Mouse (Mus musculus): Measurements from ENCODE around the gene 9130409I23Rik. TPM values are rescaled to one million over a fixed set of nuclear protein-coding genes. Genes with fewer than 3 reads are reported as not detected.

9130409I23Rik gene
- polyA plus RNA-seq, 1 experiment, result 0.04 TPM

GRCm38 (mm10) chr1:181015558-181015957 lies 35.5 kb upstream of the 9130409I23Rik start:
- TF ChIP-seq CTCF (IDR thresholded peaks at IDR 0.05; ENCODE audit: extremely low read depth, insufficient read depth, insufficient read length, insufficient replicate concordance) (no peak), POLR2A (IDR thresholded peaks at IDR 0.05; ENCODE audit: low read depth, low read length) (no peak)
- no peaks in the 10 kb centered on the region for H3K27me3 ChIP-seq (ENCODE audit: control insufficient read depth, insufficient read depth, low read length)
- H3K4me1 ChIP-seq (ENCODE audit: control insufficient read depth, insufficient read depth, insufficient read length), result peaks cover 16% of the 10 kb centered on the region; the same call in 1 of the 2 replicates
- H3K36me3 ChIP-seq (ENCODE audit: control insufficient read depth, insufficient read depth, low read length), result 0 out of 2 replicates have a peak, but pooled peaks cover 1% of the 10 kb centered on the region
- H3K27ac ChIP-seq (ENCODE audit: insufficient read depth, low read length), result peak overlapping the region; percentile 91
- no peak overlapping the region for H3K4me3 ChIP-seq (ENCODE audit: extremely low read depth, insufficient read depth, insufficient read length)
- no peak for DNase-seq (ENCODE audit: low read depth in 1 of 2, low spot score in 2 of 2)

GRCm38 (mm10) chr1:181016045-181016444 lies 35.0 kb upstream of the 9130409I23Rik start:
- Histone ChIP-seq H3K27me3 (ENCODE audit: control insufficient read depth, insufficient read depth, low read length) (no peaks in the 10 kb centered on the region), H3K36me3 (ENCODE audit: control insufficient read depth, insufficient read depth, low read length) (0 out of 2 replicates have a peak, but pooled peaks cover 1% of the 10 kb centered on the region), H3K27ac (ENCODE audit: insufficient read depth, low read length) (peak overlapping the region; percentile 91), H3K4me1 (ENCODE audit: control insufficient read depth, insufficient read depth, insufficient read length) (peaks cover 16% of the 10 kb centered on the region; the same call in 1 of the 2 replicates), H3K4me3 (ENCODE audit: extremely low read depth, insufficient read depth, insufficient read length) (no peak overlapping the region)
- no peak for DNase-seq (ENCODE audit: low read depth in 1 of 2, low spot score in 2 of 2)
- WGBS, result 74% methylated on average over 4 of the region's 4 CpGs
- TF ChIP-seq CTCF (IDR thresholded peaks at IDR 0.05; ENCODE audit: extremely low read depth, insufficient read depth, insufficient read length, insufficient replicate concordance) (no peak), POLR2A (IDR thresholded peaks at IDR 0.05; ENCODE audit: low read depth, low read length) (no peak)

GRCm38 (mm10) chr1:181016532-181017131 lies 34.4 kb upstream of the 9130409I23Rik start:
- peak overlapping the region; percentile 70 for H3K4me3 ChIP-seq (ENCODE audit: extremely low read depth, insufficient read depth, insufficient read length)
- no peaks in the 10 kb centered on the region for H3K27me3 ChIP-seq (ENCODE audit: control insufficient read depth, insufficient read depth, low read length)
- under 1% methylated on average over 21 of the region's 21 CpGs for WGBS
- TF ChIP-seq POLR2A (IDR thresholded peaks at IDR 0.05; ENCODE audit: low read depth, low read length), result peak; percentile 44; the same call in 1 of the 2 replicates
- TF ChIP-seq CTCF (IDR thresholded peaks at IDR 0.05; ENCODE audit: extremely low read depth, insufficient read depth, insufficient read length, insufficient replicate concordance), result no peak
- H3K27ac ChIP-seq (ENCODE audit: insufficient read depth, low read length), result peak overlapping the region; percentile 94
- H3K36me3 ChIP-seq (ENCODE audit: control insufficient read depth, insufficient read depth, low read length), result 0 out of 2 replicates have a peak, but pooled peaks cover 1% of the 10 kb centered on the region
- peak; percentile 81 to 92 for DNase-seq (ENCODE audit: low read depth in 1 of 2, low spot score in 2 of 2)
- H3K4me1 ChIP-seq (ENCODE audit: control insufficient read depth, insufficient read depth, insufficient read length), result peaks cover 16% of the 10 kb centered on the region; the same call in 1 of the 2 replicates

- Histone ChIP-seq H3K4me3 (ENCODE audit: extremely low read depth, insufficient read depth, insufficient read length) (peak overlapping the region; percentile 70), H3K27ac (ENCODE audit: insufficient read depth, low read length) (peak overlapping the region; percentile 94), H3K27me3 (ENCODE audit: control insufficient read depth, insufficient read depth, low read length) (no peaks in the 10 kb centered on the region), H3K4me1 (ENCODE audit: control insufficient read depth, insufficient read depth, insufficient read length) (peaks cover 16% of the 10 kb centered on the region; the same call in 1 of the 2 replicates), H3K36me3 (ENCODE audit: control insufficient read depth, insufficient read depth, low read length) (0 out of 2 replicates have a peak, but pooled peaks cover 1% of the 10 kb centered on the region)
- TF ChIP-seq CTCF (IDR thresholded peaks at IDR 0.05; ENCODE audit: extremely low read depth, insufficient read depth, insufficient read length, insufficient replicate concordance) (no peak), POLR2A (IDR thresholded peaks at IDR 0.05; ENCODE audit: low read depth, low read length) (peak; percentile 94)
- under 1% methylated on average over 22 of the region's 22 CpGs for WGBS
- peak; percentile 69 to 86 for DNase-seq (ENCODE audit: low read depth in 1 of 2, low spot score in 2 of 2)
Measured at GRCm38 (mm10) chr1:181017212-181017711, 33.8 kb upstream of the 9130409I23Rik start.

GRCm38 (mm10) chr1:181017890-181018420 lies 33.1 kb upstream of the 9130409I23Rik start:
- TF ChIP-seq POLR2A (IDR thresholded peaks at IDR 0.05; ENCODE audit: low read depth, low read length) (no peak), CTCF (IDR thresholded peaks at IDR 0.05; ENCODE audit: extremely low read depth, insufficient read depth, insufficient read length, insufficient replicate concordance) (no peak)
- Histone ChIP-seq H3K27ac (ENCODE audit: insufficient read depth, low read length) (no peak overlapping the region), H3K4me3 (ENCODE audit: extremely low read depth, insufficient read depth, insufficient read length) (no peak overlapping the region), H3K36me3 (ENCODE audit: control insufficient read depth, insufficient read depth, low read length) (no peaks in the 10 kb centered on the region), H3K4me1 (ENCODE audit: control insufficient read depth, insufficient read depth, insufficient read length) (peaks cover 16% of the 10 kb centered on the region; the same call in 1 of the 2 replicates), H3K27me3 (ENCODE audit: control insufficient read depth, insufficient read depth, low read length) (no peaks in the 10 kb centered on the region)
- 83% methylated on average over 13 of the region's 13 CpGs for WGBS
- DNase-seq (ENCODE audit: low read depth in 1 of 2, low spot score in 2 of 2), result no peak

- TF ChIP-seq CTCF (IDR thresholded peaks at IDR 0.05; ENCODE audit: extremely low read depth, insufficient read depth, insufficient read length, insufficient replicate concordance) (no peak), POLR2A (IDR thresholded peaks at IDR 0.05; ENCODE audit: low read depth, low read length) (no peak)
- Histone ChIP-seq H3K4me1 (ENCODE audit: control insufficient read depth, insufficient read depth, insufficient read length) (peaks cover 3% of the 10 kb centered on the region; the same call in 1 of the 2 replicates), H3K27ac (ENCODE audit: insufficient read depth, low read length) (no peak within 1 kb of the TSS), H3K27me3 (ENCODE audit: control insufficient read depth, insufficient read depth, low read length) (no peaks in the 10 kb centered on the region), H3K4me3 (ENCODE audit: extremely low read depth, insufficient read depth, insufficient read length) (no peak within 1 kb of the TSS), H3K36me3 (ENCODE audit: control insufficient read depth, insufficient read depth, low read length) (no peaks in the 10 kb centered on the region)
- 72% methylated on average over 5 of the region's 5 CpGs for WGBS
- no peak for DNase-seq (ENCODE audit: low read depth in 1 of 2, low spot score in 2 of 2)
Measured at GRCm38 (mm10) chr1:181020756-181021487, 30.1 kb upstream of the 9130409I23Rik start, which contains the start of gene Ephx1. Gene Ephx1, minus strand, starts transcription at chr1:181020904.
